Mouse (Mus musculus) C2C12 (cell line): ENCODE data around the gene Plcg1. TPM values are rescaled to one million over a fixed set of nuclear protein-coding genes. Genes with fewer than 3 reads are reported as not detected.

ENCODE experiments used
- H3K27me3 ChIP-seq: one replicate; pipeline ENCODE4 v1.6.1; 2011; ENCODE audit not compliant: control insufficient read depth, insufficient read depth, insufficient read length
- H3K36me3 ChIP-seq: one replicate; pipeline ENCODE4 v1.6.1; 2011; ENCODE audit not compliant: control insufficient read depth, insufficient read depth
- H3K4me3 ChIP-seq: one replicate; pipeline ENCODE4 v1.5.1; 2011; ENCODE audit warnings: mild to moderate bottlenecking, control low read depth; ENCODE audit not compliant: poor library complexity, insufficient read depth, severe bottlenecking
- H3K79me2 ChIP-seq: one replicate; pipeline ENCODE4 v1.6.1; 2011; ENCODE audit not compliant: control insufficient read depth, insufficient read depth
- H3K79me3 ChIP-seq: one replicate; pipeline ENCODE4 v1.6.1; 2011; ENCODE audit warnings: low read depth, control low read depth
- H3ac ChIP-seq: one replicate; pipeline ENCODE3; 2011; ENCODE audit warnings: low read depth; ENCODE audit not compliant: control insufficient read depth, insufficient read length
- CEBPB ChIP-seq: IDR thresholded peaks from one replicate; pipeline ENCODE4 v1.6.1; 2011; ENCODE audit warnings: low read depth, mild to moderate bottlenecking, control low read depth, moderate library complexity
- CTCF ChIP-seq: IDR thresholded peaks from one replicate; pipeline ENCODE4 v1.5.1; 2011; ENCODE audit not compliant: control insufficient read depth, insufficient read depth, insufficient read length
- FOSL1 ChIP-seq: IDR thresholded peaks from one replicate; pipeline ENCODE4 v1.8.0; 2011; ENCODE audit warnings: mild to moderate bottlenecking, low read length; ENCODE audit not compliant: poor library complexity, insufficient read depth, severe bottlenecking
- MAX ChIP-seq: IDR thresholded peaks from one replicate; pipeline ENCODE4 v1.6.1; 2011; ENCODE audit warnings: mild to moderate bottlenecking, control low read depth
- MYOD1 ChIP-seq: IDR thresholded peaks from one replicate; pipeline ENCODE4 v1.6.1; 2011; ENCODE audit warnings: low read depth; ENCODE audit not compliant: control insufficient read depth, insufficient read length
- MYOG ChIP-seq: IDR thresholded peaks from one replicate; pipeline ENCODE4 v1.6.1; 2011; ENCODE audit not compliant: control insufficient read depth, insufficient read length; ENCODE audit errors: extremely low read depth
- USF1 ChIP-seq: IDR thresholded peaks from one replicate; pipeline ENCODE4 v1.6.1; 2011; ENCODE audit warnings: low read depth, mild to moderate bottlenecking, control low read depth, moderate library complexity
- polyA plus RNA-seq: library from polyadenylated mRNA; unstranded; fragments of >200 nt; fragmentation: generic; extraction: Trizol; gene quantifications from one replicate; pipeline ENCODE4 v1.2.1, GENCODE M21; 2012; ENCODE audit warnings: missing spikeins

Plcg1 gene
- polyA plus RNA-seq, 1 experiment = 39.0 TPM

DNA sequence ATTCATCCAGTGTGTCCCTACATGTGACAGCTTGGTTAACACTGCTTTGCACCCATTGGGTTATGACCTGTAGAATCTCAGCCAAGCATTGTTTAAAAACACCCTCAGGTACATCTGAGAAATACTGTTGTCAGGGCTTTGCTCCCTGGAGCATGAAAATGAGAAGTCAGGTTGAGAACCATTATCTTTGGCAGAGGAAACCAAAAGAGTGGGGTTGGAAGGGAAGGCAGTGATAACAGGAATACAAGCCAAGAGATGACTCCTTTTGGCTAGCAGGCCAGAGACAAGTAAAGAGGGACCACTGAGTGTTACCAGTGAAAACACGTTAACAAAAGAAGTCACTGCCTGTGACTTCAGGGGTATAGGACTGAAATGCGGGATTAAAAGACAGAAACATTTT, 33.3 kb downstream of the Plcg1 start:
- no peak overlapping the region for H3K4me3 ChIP-seq
- H3K36me3 ChIP-seq = peaks cover 49% of the 10 kb centered on the region
- H3ac ChIP-seq = no peak overlapping the region
- H3K79me3 ChIP-seq = no peaks in the 10 kb centered on the region
- H3K27me3 ChIP-seq = no peaks in the 10 kb centered on the region
- no peaks in the 10 kb centered on the region for H3K79me2 ChIP-seq
- no peak for TF ChIP-seq USF1
- TF ChIP-seq CEBPB = no peak
- TF ChIP-seq MAX = no peak
- no peak for TF ChIP-seq CTCF
- no peak for TF ChIP-seq MYOD1
- no peak for TF ChIP-seq MYOG

GRCm38 (mm10) chr2:160765096-160765495, 34.0 kb downstream of the Plcg1 start:
- H3K4me3 ChIP-seq = no peak overlapping the region
- no peaks in the 10 kb centered on the region for H3K79me2 ChIP-seq
- peaks cover 46% of the 10 kb centered on the region for H3K36me3 ChIP-seq
- H3ac ChIP-seq = no peak overlapping the region
- H3K79me3 ChIP-seq = no peaks in the 10 kb centered on the region
- no peaks in the 10 kb centered on the region for H3K27me3 ChIP-seq
- no peak for TF ChIP-seq MAX
- no peak for TF ChIP-seq MYOG
- TF ChIP-seq USF1 = no peak
- no peak for TF ChIP-seq CTCF
- TF ChIP-seq MYOD1 = no peak
- TF ChIP-seq CEBPB = no peak
- no peak for TF ChIP-seq FOSL1

- Histone ChIP-seq H3K79me2 (no peaks in the 10 kb centered on the region), H3K36me3 (peaks cover 41% of the 10 kb centered on the region), H3K27me3 (no peaks in the 10 kb centered on the region), H3K4me3 (no peak overlapping the region), H3ac (no peak overlapping the region), H3K79me3 (no peaks in the 10 kb centered on the region)
- TF ChIP-seq MYOG (no peak), CTCF (no peak), MAX (no peak), FOSL1 (no peak)
These were observed 35.3 kb downstream of the Plcg1 start for GRCm38 (mm10) chr2:160766371-160766771.

DNA sequence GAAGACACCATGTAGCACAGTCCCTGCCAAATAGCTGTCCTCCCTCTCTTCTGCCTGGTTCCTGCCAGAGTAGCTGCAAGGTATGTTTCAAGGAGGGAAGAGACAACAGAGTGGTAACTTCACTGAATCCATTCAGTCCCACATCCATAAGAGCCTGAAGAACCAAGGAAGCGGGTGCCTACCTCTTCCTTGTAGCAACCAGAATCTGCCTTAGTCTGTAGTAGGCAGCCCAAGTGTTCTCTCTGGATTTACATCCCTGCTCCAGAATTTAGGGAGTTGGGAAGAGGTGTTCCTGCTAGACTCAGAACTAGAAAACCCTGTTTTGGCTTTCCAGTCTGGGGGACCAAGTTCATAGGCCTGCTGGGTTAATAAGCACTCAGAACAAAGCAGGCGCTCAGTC, 36.1 kb downstream of the Plcg1 start:
- no peaks in the 10 kb centered on the region for H3K79me3 ChIP-seq
- H3ac ChIP-seq = no peak overlapping the region
- H3K79me2 ChIP-seq = no peaks in the 10 kb centered on the region
- no peaks in the 10 kb centered on the region for H3K27me3 ChIP-seq
- no peak overlapping the region for H3K4me3 ChIP-seq
- H3K36me3 ChIP-seq = peaks cover 32% of the 10 kb centered on the region
- TF ChIP-seq FOSL1 (no peak), USF1 (no peak), CTCF (no peak), MYOG (no peak), MAX (no peak), MYOD1 (no peak), CEBPB (no peak)

DNA sequence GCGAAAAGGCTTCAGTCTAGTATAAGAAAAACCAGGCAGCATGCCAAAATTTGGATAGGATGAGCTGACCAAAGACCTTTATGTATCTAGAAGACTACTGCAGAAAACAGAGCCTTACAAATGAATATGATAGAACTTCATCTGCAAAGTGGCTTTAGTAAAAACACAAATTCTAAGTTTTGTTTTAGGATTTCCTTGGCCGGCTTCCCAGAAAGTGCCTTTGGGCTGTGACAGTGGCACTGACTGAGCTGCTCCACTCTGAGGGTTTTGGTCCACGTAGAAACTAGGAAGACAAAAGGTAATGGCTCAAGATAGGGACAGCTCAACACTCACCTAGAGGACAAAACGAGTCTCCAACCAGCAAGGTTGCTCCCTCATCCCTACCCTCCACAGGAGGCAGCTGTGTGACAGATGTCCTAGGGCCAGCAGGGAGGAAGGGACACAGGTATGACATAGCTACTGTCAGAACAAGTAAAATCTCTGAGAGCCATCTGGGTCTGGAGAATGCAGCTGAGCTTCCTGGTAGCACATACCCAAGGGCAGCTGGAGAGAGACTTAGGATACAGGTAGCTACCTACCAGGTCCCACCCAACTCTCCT, 37.1 kb downstream of the Plcg1 start:
- no peaks in the 10 kb centered on the region for H3K79me3 ChIP-seq
- H3K27me3 ChIP-seq = no peaks in the 10 kb centered on the region
- no peak overlapping the region for H3ac ChIP-seq
- peaks cover 25% of the 10 kb centered on the region for H3K36me3 ChIP-seq
- TF ChIP-seq CEBPB (no peak), MYOD1 (no peak), USF1 (no peak), CTCF (no peak), FOSL1 (no peak), MAX (no peak), MYOG (no peak)
- H3K4me3 ChIP-seq = no peak overlapping the region
- H3K79me2 ChIP-seq = no peaks in the 10 kb centered on the region

DNA sequence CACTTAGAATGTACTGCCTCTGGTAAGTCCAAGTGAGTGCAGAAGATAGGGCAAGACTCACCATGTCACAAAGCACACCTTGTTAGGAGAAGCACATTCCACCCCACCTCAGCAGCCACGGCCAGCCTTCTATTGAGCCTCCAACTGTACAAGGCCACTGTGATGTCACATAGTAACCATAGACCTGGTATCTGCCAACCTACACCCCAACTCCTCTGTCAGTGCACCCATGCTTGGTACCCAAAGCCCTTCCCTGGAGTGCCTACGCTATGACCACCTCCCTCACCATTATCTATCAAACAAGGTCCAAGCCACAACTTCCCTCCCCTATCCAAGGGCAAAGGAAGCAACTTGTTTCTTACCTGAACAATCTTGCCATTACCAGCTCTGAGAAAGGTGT, 37.9 kb downstream of the Plcg1 start:
- no peak overlapping the region for H3K4me3 ChIP-seq
- H3K79me2 ChIP-seq = no peaks in the 10 kb centered on the region
- H3ac ChIP-seq = no peak overlapping the region
- peaks cover 18% of the 10 kb centered on the region for H3K36me3 ChIP-seq
- no peaks in the 10 kb centered on the region for H3K27me3 ChIP-seq
- TF ChIP-seq USF1 (no peak), MYOG (no peak), CEBPB (no peak), MYOD1 (no peak), MAX (no peak), FOSL1 (no peak), CTCF (no peak)
- no peaks in the 10 kb centered on the region for H3K79me3 ChIP-seq
